Mouse (Mus musculus) CH12.LX (cell line): ENCODE data around the gene Mcrip1. TPM values are rescaled to one million over a fixed set of nuclear protein-coding genes. Genes with fewer than 3 reads are reported as not detected.
"Not testable (repeated sequence)": the region's sequence is repeated elsewhere in the genome, so short reads cannot be mapped to it uniquely, and the experiment has no call there.

ENCODE experiments used
- DNase-seq: peaks from one replicate; pipeline ENCODE4 v3.0.0-alpha.2; 2013; ENCODE audit errors: extremely low read depth
- H3K27ac ChIP-seq: 2 replicates; pipeline ENCODE4 v1.5.1; 2012; ENCODE audit warnings: low read depth, mild to moderate bottlenecking, control low read depth, moderate library complexity; ENCODE audit not compliant: insufficient read depth
- H3K27me3 ChIP-seq: replicated peaks from 2 replicates; pipeline ENCODE3; 2012; ENCODE audit warnings: inconsistent platforms
- H3K36me3 ChIP-seq, 2 experiments: replicated peaks in 1 of 2; 2 replicates each; pipeline versions ENCODE3 to v1.6.1; 2012; ENCODE audit warnings: inconsistent platforms in 1 of 2, low read length in 1 of 2, mild to moderate bottlenecking in 1 of 2, mixed read lengths in 1 of 2, moderate library complexity in 1 of 2; ENCODE audit not compliant: control insufficient read depth in 1 of 2, insufficient read depth in 1 of 2
- H3K4me1 ChIP-seq, 2 experiments: 2 replicates each; pipeline ENCODE4 v1.6.1; 2012; ENCODE audit warnings: inconsistent platforms in 1 of 2, moderate library complexity in 1 of 2; ENCODE audit not compliant: insufficient read depth in 2 of 2, control insufficient read depth in 1 of 2
- H3K4me2 ChIP-seq: 2 replicates; pipeline ENCODE4 v1.6.1; 2012; ENCODE audit warnings: low read depth, mild to moderate bottlenecking, control low read depth; ENCODE audit not compliant: poor library complexity, insufficient read depth, severe bottlenecking
- H3K4me3 ChIP-seq, 3 experiments: fragments of 150-350 bp in 1 of 3; sonication (generic) in 1 of 3; replicated peaks in 1 of 3; 2 replicates each; pipeline versions ENCODE3 to v1.5.1; 2011 to 2012; ENCODE audit warnings: low read depth in 2 of 3, low read length in 2 of 3, mild to moderate bottlenecking in 2 of 3, moderate library complexity in 2 of 3, control low read depth in 1 of 3, improper control_type of control experiment in 1 of 3, inconsistent platforms in 1 of 3, mixed read lengths in 1 of 3; ENCODE audit not compliant: poor library complexity in 1 of 3
- H3K79me2 ChIP-seq: replicated peaks from 2 replicates; pipeline ENCODE4 v1.6.1; 2012; ENCODE audit warnings: mild to moderate bottlenecking, moderate library complexity; ENCODE audit not compliant: control insufficient read depth, poor library complexity, insufficient read depth, severe bottlenecking; ENCODE audit errors: extremely low read depth
- H3K9ac ChIP-seq: 2 replicates; pipeline ENCODE4 v1.6.1; 2012; ENCODE audit warnings: low read depth, mild to moderate bottlenecking, control low read depth, moderate library complexity; ENCODE audit not compliant: insufficient read depth
- H3K9me3 ChIP-seq: replicated peaks from 2 replicates; pipeline ENCODE3; 2012; ENCODE audit warnings: low read length, inconsistent platforms, mixed read lengths
- CTCF ChIP-seq, 2 experiments: IDR thresholded peaks in 1 of 2; conservative IDR thresholded peaks in 1 of 2; 2 replicates each; pipeline ENCODE4 v1.5.1; 2011 to 2012; ENCODE audit warnings: low read depth in 2 of 2, low read length in 2 of 2, improper control_type of control experiment in 1 of 2, inconsistent platforms in 1 of 2, mild to moderate bottlenecking in 1 of 2, moderate library complexity in 1 of 2
- E2F4 ChIP-seq: IDR thresholded peaks from 2 replicates; pipeline ENCODE4 v1.6.1; 2011; ENCODE audit warnings: low read depth, low read length, improper control_type of control experiment; ENCODE audit not compliant: insufficient replicate concordance
- EP300 ChIP-seq: IDR thresholded peaks from 2 replicates; pipeline ENCODE4 v1.6.1; 2011; ENCODE audit warnings: low read length, improper control_type of control experiment
- HCFC1 ChIP-seq: IDR thresholded peaks from 2 replicates; pipeline ENCODE4 v1.6.1; 2012; ENCODE audit warnings: low read depth, mild to moderate bottlenecking, inconsistent platforms, low read length, improper control_type of control experiment
- IRF4 ChIP-seq: IDR thresholded peaks from 2 replicates; pipeline ENCODE4 v1.6.1; 2014; ENCODE audit warnings: low read depth, mild to moderate bottlenecking, inconsistent platforms, low read length, improper control_type of control experiment
- JUND ChIP-seq: conservative IDR thresholded peaks from 2 replicates; pipeline ENCODE4 v1.6.1; 2011; ENCODE audit warnings: low read depth, low read length, improper control_type of control experiment
- MYC ChIP-seq: IDR thresholded peaks from 2 replicates; pipeline ENCODE4 v1.6.1; 2011; ENCODE audit warnings: low read depth, mild to moderate bottlenecking, improper control_type of control experiment, low read length
- NRF1 ChIP-seq: IDR thresholded peaks from 2 replicates; pipeline ENCODE4 v1.6.1; 2014; ENCODE audit warnings: low read depth, mild to moderate bottlenecking, inconsistent platforms, low read length, improper control_type of control experiment, moderate library complexity
- RAD21 ChIP-seq: IDR thresholded peaks from 2 replicates; pipeline ENCODE4 v1.6.1; 2011; ENCODE audit warnings: low read depth, mild to moderate bottlenecking, low read length, improper control_type of control experiment, moderate library complexity
- SMC3 ChIP-seq: IDR thresholded peaks from 2 replicates; pipeline ENCODE4 v1.6.1; 2011; ENCODE audit warnings: low read depth, low read length, improper control_type of control experiment
- TBP ChIP-seq: conservative IDR thresholded peaks from 2 replicates; pipeline ENCODE4 v1.6.1; 2011; ENCODE audit warnings: low read depth, low read length, improper control_type of control experiment
- UBTF ChIP-seq: IDR thresholded peaks from 2 replicates; pipeline ENCODE4 v1.6.1; 2012; ENCODE audit warnings: low read depth, mild to moderate bottlenecking, inconsistent platforms, low read length, improper control_type of control experiment, moderate library complexity
- ZC3H11A ChIP-seq: IDR thresholded peaks from 2 replicates; pipeline ENCODE4 v1.6.1; 2012; ENCODE audit warnings: low read depth, mild to moderate bottlenecking, inconsistent platforms, low read length, improper control_type of control experiment
- ZMIZ1 ChIP-seq: IDR thresholded peaks from 2 replicates; pipeline ENCODE4 v1.6.1; 2012; ENCODE audit warnings: low read depth, mild to moderate bottlenecking, inconsistent platforms, low read length, improper control_type of control experiment
- dilution Hi-C: fragments of 300-500 bp; cut with MboI; formaldehyde crosslinking; loops from 2 replicates; pipeline ENCODE4 v1.14.3; 2020; ENCODE audit warnings: low sequenced_read_pairs; ENCODE audit not compliant: extremely low pct_unique_long_range_greater_than_20kb, extremely low pct_ligation_motif_present
- in situ Hi-C: fragments of 300-500 bp; cut with MboI; formaldehyde crosslinking; loops from 3 replicates; pipeline ENCODE4 v1.14.3; 2019; ENCODE audit warnings: low sequenced_read_pairs, low pct_ligation_motif_present, low pct_unique_long_range_greater_than_20kb, mixed read lengths
- polyA plus RNA-seq: library from polyadenylated mRNA; unstranded; fragments of >175 nt; gene quantifications from 2 replicates; pipeline ENCODE4 v1.2.1, GENCODE M21; 2012; ENCODE audit warnings: low read depth; ENCODE audit not compliant: insufficient read length
- total RNA-seq, 2 experiments: library from RNA; depleted of rRNA; stranded (reverse); fragments of 300-350 nt in 1 of 2; fragments of >200 nt in 1 of 2; gene quantifications; 2 replicates each; pipeline ENCODE4 v1.2.3; 2012 to 2014

Mcrip1 gene
- total and polyA plus RNA-seq, 3 experiments, result 39.6 to 66.5 (median 46.2) TPM

- dilution Hi-C loops, result no loop called here
- in situ Hi-C loops, result no loop called here
- no peak overlapping the region for H3K4me3 ChIP-seq
These were observed 33.9 kb downstream of the Mcrip1 start for GRCm38 (mm10) chr11:120515611-120516010.

GRCm38 (mm10) chr11:120514262-120514661 lies 35.3 kb downstream of the Mcrip1 start:
- dilution Hi-C loops, in situ Hi-C loops, H3K79me2 ChIP-seq, H3K4me3 ChIP-seq, DNase-seq, H3K36me3 ChIP-seq, H3K27ac ChIP-seq, H3K4me2 ChIP-seq, H3K27me3 ChIP-seq, H3K9ac ChIP-seq, H3K9me3 ChIP-seq: not testable (repeated sequence)
- TF ChIP-seq TBP, result 0 out of 2 replicates have a peak, but pooled peaks have one; percentile 46
- H3K4me1 ChIP-seq, result peaks cover 5 to 26% of the 10 kb centered on the region in 2 experiments

More at GRCm38 (mm10) chr11:120515611-120516010, 33.9 kb downstream of the Mcrip1 start:
- peak; percentile 80 for DNase-seq
- H3K9me3 ChIP-seq, result peaks cover 3% of the 10 kb centered on the region
- H3K4me2 ChIP-seq, result no peak overlapping the region
- no peaks in the 10 kb centered on the region for H3K36me3 ChIP-seq
- H3K9ac ChIP-seq, result no peak overlapping the region
- peak; percentile 87 for TF ChIP-seq SMC3
- TF ChIP-seq CTCF (conservative IDR thresholded peaks at IDR 0.05 in 1 of 2, IDR thresholded peaks at IDR 0.05 in 1 of 2; ENCODE audit: low read depth in 2 of 2, low read length in 2 of 2), result peak; percentile 72 to 98
- TF ChIP-seq IRF4, result peak; percentile 74; the same call in 1 of the 2 replicates
- peak; percentile 31; the same call in 1 of the 2 replicates for TF ChIP-seq HCFC1
- no peak for TF ChIP-seq UBTF
- peak; percentile 98 for TF ChIP-seq RAD21
- no peak for TF ChIP-seq MYC
- peak; percentile 36; the same call in 1 of the 2 replicates for TF ChIP-seq ZC3H11A
- no peak for TF ChIP-seq E2F4
- no peak for TF ChIP-seq EP300
- 0 out of 2 replicates have a peak, but pooled peaks have one; percentile 3 for TF ChIP-seq NRF1
- TF ChIP-seq ZMIZ1, result no peak
- TF ChIP-seq JUND, result no peak
- no peaks in the 10 kb centered on the region for H3K27me3 ChIP-seq
- no peaks in the 10 kb centered on the region for H3K79me2 ChIP-seq
- H3K4me1 ChIP-seq, result peaks cover 0 to 23% of the 10 kb centered on the region in 2 experiments; a peak in 2 of 4 replicates
- H3K27ac ChIP-seq, result no peak overlapping the region
